Mouse (Mus musculus): ENCODE results near the gene Fnbp1.
A peak's percentile ranks its signal among the peaks of the same experiment; 100 is the strongest.

Fnbp1 gene

DNA sequence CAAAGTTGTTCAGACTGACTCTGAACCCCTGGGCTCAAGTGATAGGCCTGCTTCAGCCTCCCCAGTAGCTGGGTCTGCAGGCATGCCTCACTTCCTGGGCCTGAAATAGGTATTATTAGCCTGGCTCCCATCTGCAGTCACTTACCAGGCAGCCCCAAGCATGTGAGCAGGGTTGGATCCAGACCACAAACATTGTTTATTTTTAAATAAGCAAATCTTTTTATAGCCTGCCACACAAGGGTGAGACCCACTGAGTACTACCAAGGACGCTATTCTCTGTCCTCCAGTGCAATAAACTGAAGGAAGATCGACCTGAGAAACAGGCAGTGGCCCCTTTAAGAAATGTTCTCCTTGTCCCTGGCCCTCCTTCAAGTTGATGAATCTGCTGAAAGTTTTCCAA, 17.1 kb downstream of the Fnbp1 start:
- DNase-seq (ENCODE audit: low spot score in 2 of 2): no peak

DNA sequence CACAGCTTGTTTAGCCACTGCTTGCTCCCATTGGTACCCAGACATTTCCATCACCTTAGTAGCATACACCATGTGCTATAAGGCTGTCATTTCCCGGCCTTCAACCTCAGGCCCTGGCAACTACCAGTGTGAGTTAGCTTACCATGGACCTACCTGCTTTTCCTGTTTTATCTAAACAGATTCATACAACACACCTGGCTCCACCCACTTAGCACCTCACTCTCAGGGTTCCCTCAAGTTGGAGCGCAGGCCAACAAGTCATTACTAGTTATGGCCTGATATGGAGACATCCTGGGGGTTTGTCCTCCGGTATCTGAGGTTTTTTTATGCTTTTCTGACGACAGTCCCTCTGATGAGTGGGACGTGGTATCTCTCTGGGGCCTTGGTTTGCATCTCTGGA, 18.3 kb downstream of the Fnbp1 start:
- peak in 1 of 2 experiments; percentile 37 for DNase-seq (ENCODE audit: low spot score in 2 of 2)

DNA sequence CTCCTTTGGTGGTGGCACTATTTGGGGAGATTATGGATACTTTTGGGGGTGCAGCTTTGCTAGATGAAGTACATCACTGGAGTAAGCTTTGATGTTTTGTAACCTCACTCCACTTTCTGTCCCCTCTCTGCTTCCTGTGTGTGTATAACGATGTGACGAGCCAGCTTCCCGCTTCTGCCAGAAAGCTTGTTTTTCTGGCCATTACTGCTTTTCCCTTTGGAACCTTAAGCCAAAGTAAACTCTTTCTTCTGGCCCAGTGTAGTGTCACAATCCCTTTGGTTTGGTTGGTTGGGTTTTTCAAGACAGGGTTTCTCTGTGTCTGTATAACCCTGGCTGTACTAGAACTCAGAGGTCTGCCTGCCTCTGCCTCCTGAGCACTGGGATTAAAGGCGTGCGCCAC, 19.0 kb downstream of the Fnbp1 start:
- no peak for DNase-seq (ENCODE audit: low spot score in 2 of 2)

DNA sequence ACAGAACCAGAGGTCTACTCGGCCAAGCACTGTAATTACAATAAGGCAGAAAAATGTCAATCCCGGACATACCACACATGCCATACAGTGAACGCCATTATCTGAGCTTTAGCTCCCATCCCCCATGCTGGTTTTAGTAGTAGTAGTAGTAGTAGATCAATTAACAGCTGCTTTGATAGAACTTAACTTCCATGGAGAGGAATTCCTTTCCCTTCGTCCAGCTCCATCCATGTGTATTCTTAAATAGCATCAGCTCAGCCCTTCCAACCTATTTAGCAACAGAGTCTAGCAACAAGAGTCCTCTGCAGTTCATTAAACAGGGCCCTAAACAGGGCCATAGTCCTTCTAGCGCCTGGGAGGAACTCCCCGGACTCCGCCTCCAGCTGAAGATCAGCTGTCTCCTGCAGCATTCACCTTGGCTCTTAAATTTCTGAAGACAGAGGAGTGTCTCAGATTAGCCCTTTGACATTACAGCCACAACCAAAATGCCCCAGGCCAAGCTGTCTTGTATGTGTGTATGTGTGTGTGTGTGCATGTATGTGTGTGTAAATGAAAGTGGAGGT, 20.6 kb downstream of the Fnbp1 start:
- no peak for DNase-seq (ENCODE audit: low spot score in 2 of 2)

DNA sequence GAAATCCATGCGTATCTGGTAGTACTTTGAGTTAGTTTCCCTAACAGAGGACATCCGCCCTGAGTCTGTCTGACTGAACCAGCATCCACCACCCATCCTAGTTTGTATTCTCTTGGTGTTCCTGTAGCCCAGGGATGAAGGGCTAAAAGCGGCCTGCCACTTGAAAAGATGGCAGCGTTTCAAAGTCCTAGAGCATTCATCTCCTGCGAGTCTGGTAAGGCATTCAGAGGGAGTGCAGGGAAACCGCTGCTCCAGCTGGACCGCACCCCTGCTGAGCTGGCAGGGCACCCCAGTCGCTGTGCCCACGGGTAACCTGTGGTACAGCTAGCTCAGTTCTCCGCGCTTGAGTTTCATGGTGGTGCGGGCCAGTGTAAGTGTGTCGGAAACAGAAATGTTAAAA, 22.0 kb downstream of the Fnbp1 start:
- no peak for DNase-seq (ENCODE audit: low spot score in 2 of 2)

DNA sequence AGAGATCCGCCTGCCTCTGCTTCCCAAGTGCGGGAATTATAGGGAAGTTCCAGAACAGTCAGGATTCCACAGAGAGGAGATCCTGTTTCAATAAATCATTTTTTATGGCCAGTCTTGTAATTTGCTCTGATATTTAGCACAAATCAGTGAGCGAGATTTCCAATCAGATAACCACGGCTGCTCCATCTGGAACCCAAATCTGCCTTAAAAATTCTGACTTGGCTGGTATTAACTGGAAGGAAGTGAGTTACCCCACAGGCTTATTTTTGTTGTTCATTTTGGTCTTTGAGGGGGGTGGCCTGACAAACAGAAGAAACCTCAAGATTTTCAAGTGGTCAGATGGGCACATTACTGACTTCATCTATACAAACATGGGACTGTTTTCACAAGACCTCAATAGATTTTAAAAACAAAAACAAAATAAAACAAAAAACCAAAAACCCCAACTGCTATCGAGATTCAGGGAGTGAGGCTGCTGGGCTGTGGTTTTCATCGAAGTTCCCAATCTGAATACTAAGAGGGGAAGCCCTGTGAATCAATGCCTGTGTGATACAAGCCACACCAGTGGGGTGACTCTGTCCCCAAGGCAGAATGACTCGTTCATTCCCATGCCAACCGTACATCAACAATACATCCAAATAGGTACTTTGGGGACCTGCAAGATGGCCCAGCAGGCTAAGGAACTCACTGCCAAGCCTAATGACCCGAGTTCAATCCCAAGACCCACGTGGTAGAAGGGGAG, 23.0 kb downstream of the Fnbp1 start:
- DNase-seq (ENCODE audit: low spot score in 2 of 2): no peak

DNA sequence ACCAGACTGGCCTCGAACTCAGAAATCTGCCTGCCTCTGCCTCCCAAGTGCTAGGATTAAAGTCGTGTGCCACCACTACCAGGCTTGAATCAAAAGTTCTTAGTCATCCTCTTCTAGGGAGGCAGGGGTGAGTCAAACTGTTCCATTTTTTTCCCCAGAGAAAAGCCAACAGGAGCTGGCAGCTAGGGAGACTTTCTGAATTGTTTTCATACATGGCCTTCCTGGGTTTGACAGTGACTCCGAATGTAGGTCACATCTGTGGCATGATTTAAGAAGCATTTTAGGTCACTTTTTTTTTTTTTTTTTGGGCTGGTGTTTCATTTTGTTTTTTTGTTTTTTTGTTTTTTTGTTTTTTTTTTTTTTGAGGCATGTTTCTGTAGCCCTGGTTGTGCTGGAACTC, 23.6 kb downstream of the Fnbp1 start:
- no peak for DNase-seq (ENCODE audit: low spot score in 2 of 2)

DNA sequence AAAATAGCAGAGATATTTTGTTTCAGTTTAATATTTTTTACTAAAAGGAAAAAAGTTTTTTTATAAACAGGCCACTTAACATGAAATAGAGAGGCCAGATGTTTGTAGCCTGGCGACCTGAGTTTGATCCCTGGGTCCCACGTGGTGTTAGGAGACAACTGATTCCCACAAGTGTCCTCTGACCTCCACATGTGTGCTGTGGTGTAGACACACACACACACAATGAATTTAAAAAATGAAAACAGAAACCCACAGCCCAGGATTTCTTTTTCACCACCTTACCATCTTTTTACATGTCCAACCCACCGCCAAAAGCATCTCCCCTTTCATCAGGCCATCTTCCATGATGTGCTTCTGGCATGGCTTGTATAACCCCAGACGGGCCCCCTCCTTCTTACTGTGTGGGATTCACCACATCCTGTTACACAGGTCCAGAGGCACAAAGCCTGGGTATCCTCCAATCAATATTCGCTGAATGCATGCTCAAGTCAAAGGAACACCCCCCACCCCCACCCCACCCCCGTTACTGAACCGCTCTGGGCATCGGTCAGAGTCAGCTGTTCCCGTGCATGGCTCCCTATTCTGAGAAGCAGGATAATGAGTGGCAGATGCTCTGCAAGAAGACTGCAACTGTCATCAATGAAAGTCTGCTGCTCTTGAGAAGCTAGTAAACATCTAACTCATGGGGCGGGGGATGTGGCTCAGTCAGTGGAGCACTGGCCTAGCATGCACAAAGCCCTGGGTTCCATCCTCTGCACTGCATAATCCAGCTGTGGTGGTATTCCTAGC, 25.7 kb downstream of the Fnbp1 start:
- no peak for DNase-seq (ENCODE audit: low spot score in 2 of 2)

DNA sequence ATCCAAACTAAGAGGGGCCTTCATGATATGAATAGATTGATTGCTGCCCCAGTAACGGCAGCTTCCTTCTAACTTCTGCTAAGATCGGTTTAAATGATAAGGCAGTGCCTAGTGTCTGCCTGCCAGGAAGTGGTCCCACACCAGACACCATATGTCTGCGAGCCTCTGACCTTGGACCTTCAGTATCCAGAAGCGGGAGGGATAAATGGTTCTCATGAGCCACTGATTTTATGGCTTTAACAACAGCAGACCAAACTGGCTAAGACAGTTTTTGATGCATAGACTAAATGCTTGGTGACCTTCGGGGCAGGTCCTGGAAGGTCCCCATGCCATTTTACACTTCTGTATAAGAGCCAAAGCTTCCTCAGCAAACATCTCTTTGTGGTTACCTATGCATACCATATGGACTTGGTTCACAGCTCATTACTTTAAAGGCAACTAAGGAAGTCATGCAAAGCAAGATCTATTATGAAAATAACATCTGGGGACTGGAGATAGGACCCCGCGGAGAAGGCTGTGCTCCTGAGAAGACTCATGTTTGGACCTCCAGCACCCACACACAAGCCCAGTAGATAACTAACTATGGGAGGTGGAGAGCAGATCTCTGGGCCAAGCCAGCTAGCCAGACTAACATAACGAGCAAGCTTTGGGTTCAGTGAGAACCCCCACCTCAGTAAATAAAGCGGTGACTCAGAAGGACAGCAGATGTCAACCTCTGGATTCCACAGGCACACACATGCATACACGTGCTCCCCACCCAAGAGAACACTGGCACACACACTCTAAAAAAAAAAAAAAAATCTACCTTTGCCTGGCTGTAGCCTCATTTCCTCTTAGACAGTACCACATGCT, 26.5 kb downstream of the Fnbp1 start:
- no peak for DNase-seq (ENCODE audit: low spot score in 2 of 2)

DNA sequence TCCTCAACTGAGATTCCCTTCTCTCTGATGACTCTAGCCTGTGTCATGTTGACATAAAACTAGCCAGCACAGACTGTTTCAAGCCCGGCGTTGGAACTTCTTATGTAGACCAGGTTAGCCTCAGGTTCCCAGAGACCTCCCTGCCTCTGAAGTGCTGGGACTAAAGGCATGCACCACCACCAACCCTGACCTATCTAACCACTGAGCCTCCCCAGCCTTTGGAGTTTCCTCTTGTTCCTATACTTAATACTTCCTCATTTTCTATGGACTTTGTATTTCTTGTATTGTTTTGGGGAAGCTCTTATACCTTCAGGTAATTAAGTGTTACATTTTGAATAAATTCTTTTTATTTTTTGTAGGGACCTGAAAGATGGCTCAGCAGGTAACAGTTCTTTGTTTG, 27.6 kb downstream of the Fnbp1 start:
- DNase-seq (ENCODE audit: low spot score in 2 of 2): no peak

DNA sequence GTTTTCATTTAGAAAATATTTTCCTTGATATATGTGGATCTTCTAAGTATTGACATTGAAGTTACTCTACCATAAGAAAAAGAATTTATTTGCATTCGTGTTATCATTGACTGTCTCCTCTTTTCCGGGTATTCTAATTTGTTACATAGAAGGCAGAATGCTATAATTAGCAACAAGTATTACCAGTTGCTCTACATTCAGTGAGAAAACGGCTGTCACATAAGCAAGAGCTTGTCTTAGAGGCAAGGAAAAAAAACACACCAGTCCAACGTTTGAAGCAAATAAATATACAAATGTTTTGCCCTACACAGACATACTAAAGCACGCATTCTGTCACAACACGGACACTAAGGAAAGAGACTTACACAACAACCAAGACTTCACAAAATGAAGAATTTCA, 30.1 kb downstream of the Fnbp1 start:
- DNase-seq (ENCODE audit: low spot score in 2 of 2): no peak

DNA sequence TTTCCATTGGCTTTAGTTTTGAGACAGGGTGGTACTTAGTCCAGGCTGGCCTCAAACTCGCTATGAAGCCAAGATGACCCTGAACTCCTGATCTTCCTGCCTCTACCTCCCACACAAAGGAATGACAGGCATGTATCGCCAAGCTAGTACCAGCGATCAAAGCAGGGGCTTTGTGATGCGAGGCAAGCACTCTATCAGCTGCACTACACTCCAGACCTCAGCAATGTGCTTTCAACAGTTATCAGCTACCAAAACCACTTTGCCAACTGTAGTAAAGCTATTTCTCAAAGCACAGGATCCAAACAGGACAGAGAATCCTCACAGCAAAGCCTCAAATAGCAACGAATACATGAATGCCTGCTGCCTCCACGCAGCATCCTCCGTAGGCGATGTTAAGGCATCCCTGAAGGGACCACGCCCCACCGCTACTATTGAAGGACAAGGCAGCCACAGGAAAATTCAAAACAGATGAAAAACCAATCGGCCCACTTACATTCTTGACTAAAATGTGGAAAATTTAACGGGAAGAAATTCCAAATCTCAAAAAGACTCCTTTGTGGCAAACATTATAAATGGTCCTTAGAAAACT, 31.8 kb downstream of the Fnbp1 start:
- DNase-seq (ENCODE audit: low spot score in 2 of 2): no peak

DNA sequence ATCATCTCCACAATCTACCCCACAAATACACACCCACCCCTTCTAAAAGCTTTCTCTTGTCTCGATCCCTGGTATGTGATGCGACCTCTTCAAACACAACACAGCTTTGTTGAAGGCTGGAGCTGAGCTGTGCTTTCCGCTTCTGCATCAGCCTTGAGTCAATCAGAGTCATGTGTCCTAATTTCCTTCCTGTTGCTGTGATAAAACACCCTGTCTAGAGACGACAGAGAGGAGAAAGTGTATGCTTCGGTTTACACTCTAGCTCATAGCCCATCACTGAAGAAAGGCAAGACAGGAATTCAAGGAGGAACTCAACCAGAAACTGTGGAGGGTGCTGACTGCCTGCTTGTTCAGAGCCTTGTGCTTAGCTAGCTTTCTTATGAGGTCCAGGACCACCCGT, 33.6 kb downstream of the Fnbp1 start:
- no peak for DNase-seq (ENCODE audit: low spot score in 2 of 2)

DNA sequence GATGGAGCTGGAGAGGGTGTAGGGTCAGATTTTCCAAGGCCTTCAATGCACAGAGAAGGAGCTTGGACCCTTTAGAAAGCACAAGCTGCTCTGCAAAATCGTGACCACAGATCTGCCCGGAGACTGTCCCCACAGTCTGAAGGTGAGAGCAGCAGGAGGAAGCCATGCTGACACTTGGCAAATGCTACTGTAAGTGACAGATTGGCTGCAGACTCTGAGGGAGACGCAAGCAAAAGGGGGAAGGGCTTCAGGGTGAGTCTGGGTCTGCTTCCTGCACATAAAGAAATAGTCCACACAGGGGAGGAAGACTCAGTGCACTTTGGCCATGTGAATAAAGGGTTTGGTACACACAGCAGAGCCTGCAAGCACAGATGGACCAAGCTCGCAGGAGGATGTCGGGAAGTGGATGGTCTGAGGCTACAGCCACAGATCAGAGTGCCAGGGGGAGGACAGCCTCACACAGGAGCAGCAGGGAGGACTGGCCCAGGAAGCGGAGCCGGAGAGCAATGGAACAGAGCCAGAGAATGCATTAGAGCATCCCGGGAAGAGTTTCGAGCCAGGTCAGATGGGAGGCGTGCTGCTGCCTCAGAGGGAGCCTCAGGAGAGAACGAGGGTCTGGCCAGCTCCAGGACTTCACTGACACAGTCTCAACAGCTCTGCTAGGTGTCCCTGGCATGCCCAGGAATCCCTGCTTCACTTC, 35.0 kb downstream of the Fnbp1 start:
- DNase-seq (ENCODE audit: low spot score in 2 of 2): no peak

DNA sequence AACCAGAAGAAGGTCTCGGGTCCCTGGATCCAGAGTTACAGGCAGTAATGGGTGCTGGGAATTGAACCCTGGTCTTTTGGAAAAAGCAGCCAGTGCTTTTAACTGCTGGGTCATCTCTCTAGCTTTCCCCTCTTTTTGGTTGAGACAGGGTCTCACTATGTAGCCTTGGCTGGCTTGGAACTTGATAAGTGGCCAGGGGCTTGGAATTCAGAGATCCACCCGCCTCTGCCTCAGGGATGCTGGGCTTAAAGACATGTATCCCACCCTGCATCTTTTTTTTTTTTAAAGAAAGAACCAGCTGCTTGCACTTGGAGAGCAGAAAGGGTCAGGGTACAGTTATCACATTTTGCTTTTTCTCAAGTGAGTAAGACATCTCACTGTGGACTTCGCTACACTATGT, 35.8 kb downstream of the Fnbp1 start:
- no peak for DNase-seq (ENCODE audit: low spot score in 2 of 2)

DNA sequence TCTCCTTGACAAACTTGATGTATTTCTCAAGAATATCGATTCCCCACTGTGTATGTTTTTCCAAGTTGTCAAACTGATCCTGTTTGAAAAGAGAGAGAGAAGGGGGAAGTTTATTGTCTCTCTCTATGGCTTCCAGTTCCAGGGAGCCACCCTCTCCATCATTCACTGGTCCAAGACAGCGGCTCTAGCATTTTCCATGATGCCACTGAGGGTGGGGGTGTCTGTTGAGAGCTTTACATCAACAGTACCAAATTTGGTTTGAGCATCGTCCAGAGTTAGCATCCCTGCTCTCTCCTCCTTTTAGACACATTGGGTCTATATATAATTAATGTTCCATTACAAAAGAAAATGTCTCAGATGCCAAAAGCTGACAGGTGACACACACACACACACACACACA, 36.5 kb downstream of the Fnbp1 start:
- DNase-seq (ENCODE audit: low spot score in 2 of 2): no peak

DNA sequence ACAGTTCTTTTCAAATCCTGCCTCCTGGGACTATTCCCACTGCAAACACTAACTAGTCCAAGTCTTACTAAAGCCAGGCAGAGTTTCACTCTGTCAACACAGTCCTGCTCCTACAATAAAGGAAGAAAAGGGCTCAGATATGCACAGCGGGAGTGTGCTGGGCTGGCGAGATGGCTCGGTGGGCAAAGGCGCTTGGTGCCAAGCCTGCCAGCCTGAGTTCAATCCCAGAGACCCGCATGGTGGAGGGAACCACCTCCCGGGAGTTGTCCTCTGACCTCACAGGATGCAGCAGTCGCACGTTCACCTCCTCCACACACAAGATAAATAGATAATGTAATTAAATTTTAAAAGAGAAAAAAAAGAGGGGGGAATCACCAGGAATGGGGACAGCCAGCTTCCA, 38.5 kb downstream of the Fnbp1 start:
- DNase-seq (ENCODE audit: low spot score in 2 of 2): no peak

DNA sequence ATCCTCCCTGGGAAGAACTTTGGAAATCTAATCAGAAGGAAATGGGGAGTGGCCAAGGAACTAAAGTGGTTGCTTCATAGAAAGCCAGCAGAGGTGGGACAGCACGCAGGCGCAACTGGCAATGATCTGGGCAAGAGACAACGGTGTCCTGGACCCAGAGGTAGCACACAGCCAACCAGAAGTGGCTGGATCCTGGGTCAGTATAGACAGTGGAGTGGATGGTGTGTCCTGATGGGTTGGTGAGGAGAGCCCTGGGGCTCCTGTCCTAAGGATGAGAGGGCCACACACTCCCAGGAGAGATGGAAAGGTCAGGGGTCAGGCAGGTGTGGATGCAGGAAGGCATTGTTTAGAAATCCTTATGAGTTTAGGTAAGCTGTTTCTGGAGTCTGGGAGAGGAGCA, 40.5 kb downstream of the Fnbp1 start:
- DNase-seq (ENCODE audit: low spot score in 2 of 2): no peak

DNA sequence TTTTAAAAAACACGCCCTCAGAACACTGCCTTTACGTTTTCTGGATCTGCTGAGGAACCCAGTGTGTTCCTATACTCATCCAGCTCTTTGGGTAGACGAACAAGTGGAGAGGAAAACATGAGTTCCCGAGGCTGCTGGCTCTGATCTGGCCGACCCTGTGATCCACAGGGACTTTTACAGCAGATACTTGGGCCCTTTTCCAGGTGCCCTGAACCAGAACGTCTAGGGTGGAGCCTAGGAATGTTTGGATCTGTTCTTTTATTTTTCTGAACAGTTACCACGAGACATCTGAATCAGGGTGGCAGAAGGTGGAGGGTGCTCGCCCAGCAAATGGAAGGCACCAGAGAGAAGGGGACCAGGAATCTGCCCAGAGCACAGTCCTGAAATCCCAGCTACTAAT, 42.7 kb downstream of the Fnbp1 start:
- no peak for DNase-seq (ENCODE audit: low spot score in 2 of 2)

DNA sequence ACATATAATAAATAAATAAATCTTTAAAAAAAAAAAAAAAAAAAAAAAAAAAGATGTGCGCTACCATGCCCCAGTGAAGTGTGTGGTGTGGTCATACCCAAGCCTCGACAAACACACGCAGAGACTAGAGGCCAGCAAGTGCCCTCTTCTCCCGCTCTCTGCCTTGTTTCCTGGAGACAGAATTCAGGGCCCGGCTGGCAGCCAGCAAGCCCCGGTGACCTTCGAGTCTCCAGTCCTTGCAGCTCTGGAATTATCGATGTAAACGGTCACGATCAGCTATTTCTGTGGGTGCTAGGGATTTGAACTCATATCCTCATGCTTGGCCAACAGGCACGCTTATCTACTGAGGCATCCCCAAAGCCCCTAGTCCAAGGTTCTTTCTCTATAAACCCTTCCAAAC, 43.2 kb downstream of the Fnbp1 start:
- no peak for DNase-seq (ENCODE audit: low spot score in 2 of 2)

DNA sequence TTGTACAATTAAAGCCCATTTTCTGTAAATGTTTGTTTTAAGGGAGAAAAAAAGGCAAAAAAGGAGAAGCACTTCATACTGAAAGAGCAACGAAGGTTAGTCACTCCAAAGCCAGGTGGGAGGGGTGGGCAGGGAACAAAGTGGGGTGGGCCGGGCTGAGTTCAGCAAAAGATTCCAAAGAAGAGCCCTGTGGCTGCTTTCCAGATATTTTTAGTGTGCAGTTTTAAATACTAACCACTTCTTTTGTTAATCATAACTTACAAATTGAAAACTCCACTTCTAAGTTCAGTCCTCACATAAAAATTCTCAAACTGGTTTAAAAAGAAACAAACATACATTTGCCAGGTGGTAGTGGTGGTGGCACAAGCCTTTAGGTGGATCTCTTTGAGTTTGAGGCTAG, 44.5 kb downstream of the Fnbp1 start:
- no peak for DNase-seq (ENCODE audit: low spot score in 2 of 2)

Data from urinary bladder, adult 18-20 months (tissue).